Mouse (Mus musculus) limb, embryonic 12.5 days (tissue): ENCODE measurements around the gene Fam43a. TPM values are rescaled to one million over a fixed set of nuclear protein-coding genes. Genes with fewer than 3 reads are reported as not detected.

ENCODE experiments used
- ATAC-seq: fragments of 200-750 bp; cut with Nextera tagmentation; 2 replicates; pipeline ENCODE4 v1.8.0; 2017; ENCODE audit warnings: low read depth, moderate TSS enrichment; ENCODE audit not compliant: insufficient number of reproducible peaks, insufficient read depth, low FRiP score, low TSS enrichment
- H3K27ac ChIP-seq: fragments of 300-500 bp; sonication (generic); 2 replicates; pipeline ENCODE4 v1.5.1; 2016; ENCODE audit warnings: mild to moderate bottlenecking, moderate library complexity
- H3K27me3 ChIP-seq: fragments of 300-500 bp; sonication (generic); 2 replicates; pipeline ENCODE4 v1.6.1; 2016; ENCODE audit warnings: mild to moderate bottlenecking, moderate library complexity
- H3K36me3 ChIP-seq: fragments of 300-500 bp; sonication (generic); 2 replicates; pipeline ENCODE4 v1.6.1; 2016; ENCODE audit warnings: mild to moderate bottlenecking, moderate library complexity
- H3K4me1 ChIP-seq: fragments of 300-500 bp; sonication (generic); replicated peaks from 2 replicates; pipeline ENCODE4 v1.6.1; 2016
- H3K4me2 ChIP-seq: fragments of 300-500 bp; sonication (generic); 2 replicates; pipeline ENCODE4 v1.6.1; 2016; ENCODE audit warnings: mild to moderate bottlenecking, moderate library complexity
- H3K4me3 ChIP-seq: fragments of 300-500 bp; sonication (generic); replicated peaks from 2 replicates; pipeline ENCODE4 v1.5.1; 2016; ENCODE audit warnings: mild to moderate bottlenecking
- H3K9ac ChIP-seq: fragments of 300-500 bp; sonication (generic); replicated peaks from 2 replicates; pipeline ENCODE4 v1.6.1; 2016; ENCODE audit warnings: mild to moderate bottlenecking, moderate library complexity
- H3K9me3 ChIP-seq: fragments of 300-500 bp; sonication (generic); 2 replicates; pipeline ENCODE4 v1.6.1; 2016; ENCODE audit warnings: mild to moderate bottlenecking, moderate library complexity
- WGBS: fragments of 180-500 bp; shearing (Covaris S2); methylation state at CpG from one replicate; pipeline ENCODE4 v1.1.7; 2016; 5-methylcytosine and 5-hydroxymethylcytosine counted together
- polyA plus RNA-seq: library from polyadenylated mRNA; unstranded; fragments of >200 nt; fragmentation: Nextera tagmentation; extraction: Ambion mirVana; gene quantifications from 2 replicates; pipeline ENCODE4 v1.2.1, GENCODE M21; 2016

Fam43a gene
- polyA plus RNA-seq, 1 experiment from 2014 or later, result 11.2 TPM

- Histone ChIP-seq H3K4me2 (no peak overlapping the region), H3K27me3 (peaks cover 4% of the 10 kb centered on the region; the same call in 1 of the 2 replicates), H3K36me3 (no peaks in the 10 kb centered on the region), H3K27ac (no peak overlapping the region), H3K4me1 (peaks cover 10% of the 10 kb centered on the region), H3K9me3 (no peaks in the 10 kb centered on the region), H3K4me3 (no peak overlapping the region), H3K9ac (no peak overlapping the region)
- no peak for ATAC-seq
- WGBS, result 78% methylated on average over 5 of the region's 5 CpGs
Observed at GRCm38 (mm10) chr16:30611331-30611730, 11.8 kb downstream of the Fam43a start.

GRCm38 (mm10) chr16:30613122-30613521 is 13.6 kb downstream of the Fam43a start:
- no peak for ATAC-seq
- Histone ChIP-seq H3K4me1 (peaks cover 8% of the 10 kb centered on the region), H3K9ac (no peak overlapping the region), H3K27me3 (peaks cover 4% of the 10 kb centered on the region; the same call in 1 of the 2 replicates), H3K36me3 (no peaks in the 10 kb centered on the region), H3K4me3 (no peak overlapping the region), H3K27ac (no peak overlapping the region), H3K9me3 (no peaks in the 10 kb centered on the region), H3K4me2 (no peak overlapping the region)
- WGBS, result 83% methylated on average over 7 of the region's 7 CpGs

GRCm38 (mm10) chr16:30614122-30614521 is 14.6 kb downstream of the Fam43a start:
- Histone ChIP-seq H3K4me2 (no peak overlapping the region), H3K4me3 (no peak overlapping the region), H3K4me1 (peaks cover 8% of the 10 kb centered on the region), H3K27ac (no peak overlapping the region), H3K9ac (no peak overlapping the region), H3K27me3 (peaks cover 4% of the 10 kb centered on the region; the same call in 1 of the 2 replicates), H3K36me3 (no peaks in the 10 kb centered on the region), H3K9me3 (no peaks in the 10 kb centered on the region)
- 27% methylated on average over 5 of the region's 5 CpGs for WGBS
- no peak for ATAC-seq

GRCm38 (mm10) chr16:30614705-30615317 is 15.3 kb downstream of the Fam43a start:
- H3K4me1 ChIP-seq, result peaks cover 8% of the 10 kb centered on the region
- WGBS, result 22% methylated on average over 6 of the region's 6 CpGs

GRCm38 (mm10) chr16:30616281-30616680 is 16.8 kb downstream of the Fam43a start:
- H3K9ac ChIP-seq, result no peak overlapping the region
- no peaks in the 10 kb centered on the region for H3K36me3 ChIP-seq
- no peak overlapping the region for H3K27ac ChIP-seq
- no peaks in the 10 kb centered on the region for H3K9me3 ChIP-seq
- H3K27me3 ChIP-seq, result peaks cover 4% of the 10 kb centered on the region; the same call in 1 of the 2 replicates
- ATAC-seq, result no peak
- H3K4me3 ChIP-seq, result no peak overlapping the region
- H3K4me2 ChIP-seq, result no peak overlapping the region
- peaks cover 8% of the 10 kb centered on the region for H3K4me1 ChIP-seq
- 70% methylated on average over 3 of the region's 3 CpGs for WGBS

More at GRCm38 (mm10) chr16:30614705-30615317, 15.3 kb downstream of the Fam43a start:
- ATAC-seq, result no peak
- Histone ChIP-seq H3K9me3 (no peaks in the 10 kb centered on the region), H3K36me3 (no peaks in the 10 kb centered on the region), H3K4me2 (no peak overlapping the region), H3K9ac (no peak overlapping the region), H3K27ac (no peak overlapping the region), H3K4me3 (no peak overlapping the region), H3K27me3 (peaks cover 4% of the 10 kb centered on the region; the same call in 1 of the 2 replicates)

GRCm38 (mm10) chr16:30623645-30624044 is 24.1 kb downstream of the Fam43a start:
- Histone ChIP-seq H3K4me3 (no peak overlapping the region), H3K4me2 (no peak overlapping the region), H3K27me3 (peaks cover 3% of the 10 kb centered on the region; the same call in 1 of the 2 replicates), H3K36me3 (no peaks in the 10 kb centered on the region), H3K9me3 (no peaks in the 10 kb centered on the region), H3K4me1 (no peaks in the 10 kb centered on the region), H3K9ac (no peak overlapping the region), H3K27ac (no peak overlapping the region)
- 82% methylated on average over 7 of the region's 7 CpGs for WGBS
- no peak for ATAC-seq

GRCm38 (mm10) chr16:30624640-30625039 is 25.1 kb downstream of the Fam43a start:
- Histone ChIP-seq H3K27me3 (peaks cover 3% of the 10 kb centered on the region; the same call in 1 of the 2 replicates), H3K36me3 (no peaks in the 10 kb centered on the region), H3K9me3 (no peaks in the 10 kb centered on the region), H3K4me2 (no peak overlapping the region), H3K4me3 (no peak overlapping the region), H3K4me1 (no peaks in the 10 kb centered on the region), H3K9ac (no peak overlapping the region), H3K27ac (no peak overlapping the region)
- no peak for ATAC-seq
- 75% methylated on average over 2 of the region's 2 CpGs for WGBS

GRCm38 (mm10) chr16:30627586-30628337 is 28.2 kb downstream of the Fam43a start:
- Histone ChIP-seq H3K27ac (no peak overlapping the region), H3K4me2 (no peak overlapping the region), H3K36me3 (no peaks in the 10 kb centered on the region), H3K9ac (no peak overlapping the region), H3K4me3 (no peak overlapping the region), H3K4me1 (no peaks in the 10 kb centered on the region), H3K9me3 (no peaks in the 10 kb centered on the region), H3K27me3 (peaks cover 3% of the 10 kb centered on the region; the same call in 1 of the 2 replicates)
- no peak for ATAC-seq
- 72% methylated on average over 11 of the region's 11 CpGs for WGBS

- no peaks in the 10 kb centered on the region for H3K9me3 ChIP-seq
- H3K36me3 ChIP-seq, result no peaks in the 10 kb centered on the region
- H3K27me3 ChIP-seq, result peaks cover 3% of the 10 kb centered on the region; the same call in 1 of the 2 replicates
- no peaks in the 10 kb centered on the region for H3K4me1 ChIP-seq
- H3K4me2 ChIP-seq, result no peak overlapping the region
- H3K9ac ChIP-seq, result no peak overlapping the region
- no peak overlapping the region for H3K4me3 ChIP-seq
- no peak for ATAC-seq
- no peak overlapping the region for H3K27ac ChIP-seq
- WGBS, result 60% methylated on average over 6 of the region's 6 CpGs
Observed at GRCm38 (mm10) chr16:30628401-30628800, 28.9 kb downstream of the Fam43a start.

- no peaks in the 10 kb centered on the region for H3K36me3 ChIP-seq
- peaks cover 3% of the 10 kb centered on the region; the same call in 1 of the 2 replicates for H3K27me3 ChIP-seq
- WGBS, result 91% methylated on average over 5 of the region's 5 CpGs
- H3K4me2 ChIP-seq, result no peak overlapping the region
- no peak for ATAC-seq
- no peak overlapping the region for H3K9ac ChIP-seq
- H3K4me3 ChIP-seq, result no peak overlapping the region
- peaks cover 8% of the 10 kb centered on the region; the same call in 1 of the 2 replicates for H3K4me1 ChIP-seq
- no peaks in the 10 kb centered on the region for H3K9me3 ChIP-seq
- H3K27ac ChIP-seq, result no peak overlapping the region
Observed at GRCm38 (mm10) chr16:30629509-30629908, 30.0 kb downstream of the Fam43a start.

- Histone ChIP-seq H3K36me3 (no peaks in the 10 kb centered on the region), H3K4me1 (peaks cover 8% of the 10 kb centered on the region; the same call in 1 of the 2 replicates), H3K4me3 (no peak overlapping the region), H3K27ac (no peak overlapping the region), H3K27me3 (no peaks in the 10 kb centered on the region), H3K4me2 (no peak overlapping the region), H3K9ac (no peak overlapping the region), H3K9me3 (no peaks in the 10 kb centered on the region)
- 48% methylated on average over 8 of the region's 8 CpGs for WGBS
- no peak for ATAC-seq
Observed at GRCm38 (mm10) chr16:30633906-30634746, 34.6 kb downstream of the Fam43a start.
